Mouse (Mus musculus): ENCODE measurements at regions not wholly inside any gene's neighbourhood (a gene's known extent, or its start where the extent isn't known, plus 50 kb on each side); places are given as distances from the start of the nearest gene placed in this dataset.

DNA sequence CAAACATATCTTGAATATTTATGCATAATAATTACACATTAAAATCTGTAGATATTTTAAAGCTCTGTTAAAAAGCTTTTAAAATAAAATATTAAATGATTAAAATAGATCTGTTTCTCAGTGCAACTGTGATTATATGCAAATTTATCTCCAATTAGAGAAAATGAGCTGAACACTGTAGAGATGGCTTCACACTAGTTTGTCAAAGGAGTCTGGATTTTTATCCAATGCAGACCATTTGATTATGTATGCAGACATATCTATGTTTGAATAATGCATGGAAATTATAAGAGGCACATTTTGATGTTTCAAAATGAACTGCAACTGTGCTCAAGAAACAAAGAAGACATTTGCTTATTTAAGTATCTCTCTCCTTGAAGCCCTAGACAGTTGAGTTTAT is 235.0 kb upstream of the Mad2l1 start:
- H3K4me1 ChIP-seq (ENCODE audit: insufficient read depth): no peaks in the 10 kb centered on the region

DNA sequence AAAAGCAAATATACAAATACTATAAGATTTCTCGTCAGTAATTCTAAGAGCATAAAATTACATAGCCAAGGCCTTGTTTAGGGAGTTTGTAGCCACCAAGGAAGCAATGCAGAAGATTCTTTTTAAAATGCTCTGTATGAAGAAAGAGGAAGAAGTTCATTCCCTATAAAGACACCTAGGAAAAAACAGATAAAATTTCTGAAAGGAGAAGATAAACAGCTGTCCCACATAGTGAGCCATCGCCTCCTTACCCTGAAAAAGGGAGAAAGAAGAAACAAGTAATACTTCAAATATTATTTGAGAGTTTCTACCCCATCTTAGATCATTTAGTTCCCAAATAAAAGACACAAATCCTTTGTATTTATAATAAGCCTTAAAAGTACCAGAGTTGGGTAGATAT is 190.3 kb upstream of the Mad2l1 start:
- no peaks in the 10 kb centered on the region for H3K36me3 ChIP-seq (ENCODE audit: insufficient read depth)
- no peaks in the 10 kb centered on the region for H3K27me3 ChIP-seq (ENCODE audit: insufficient read depth, low read length)
- no peak for ATAC-seq
- no peaks in the 10 kb centered on the region for H3K9me3 ChIP-seq (ENCODE audit: low read length)
- no peak overlapping the region for H3K27ac ChIP-seq (ENCODE audit: low read depth, low read length)
- H3K4me3 ChIP-seq (ENCODE audit: low read depth, low read length): no peak overlapping the region
- WGBS: 95% methylated on average over 2 of the region's 2 CpGs
- H3K9ac ChIP-seq: no peak overlapping the region
- H3K4me1 ChIP-seq (ENCODE audit: insufficient read depth): no peaks in the 10 kb centered on the region
- no peak overlapping the region for H3K4me2 ChIP-seq (ENCODE audit: low read depth)
- no peak for TF ChIP-seq CTCF (IDR thresholded peaks at IDR 0.05; ENCODE audit: low read depth)
- no peak for DNase-seq

More for the DNA sequence above, 235.0 kb upstream of the Mad2l1 start:
- Histone ChIP-seq H3K36me3 (ENCODE audit: insufficient read depth) (no peaks in the 10 kb centered on the region), H3K27me3 (ENCODE audit: insufficient read depth, low read length) (no peaks in the 10 kb centered on the region), H3K9ac (no peak overlapping the region), H3K4me3 (ENCODE audit: low read depth, low read length) (no peak overlapping the region), H3K27ac (ENCODE audit: low read depth, low read length) (no peak overlapping the region), H3K9me3 (ENCODE audit: low read length) (no peaks in the 10 kb centered on the region), H3K4me2 (ENCODE audit: low read depth) (no peak overlapping the region)
- no peak for TF ChIP-seq CTCF (IDR thresholded peaks at IDR 0.05; ENCODE audit: low read depth)
- peak; percentile 61 for ATAC-seq
- no peak for DNase-seq

DNA sequence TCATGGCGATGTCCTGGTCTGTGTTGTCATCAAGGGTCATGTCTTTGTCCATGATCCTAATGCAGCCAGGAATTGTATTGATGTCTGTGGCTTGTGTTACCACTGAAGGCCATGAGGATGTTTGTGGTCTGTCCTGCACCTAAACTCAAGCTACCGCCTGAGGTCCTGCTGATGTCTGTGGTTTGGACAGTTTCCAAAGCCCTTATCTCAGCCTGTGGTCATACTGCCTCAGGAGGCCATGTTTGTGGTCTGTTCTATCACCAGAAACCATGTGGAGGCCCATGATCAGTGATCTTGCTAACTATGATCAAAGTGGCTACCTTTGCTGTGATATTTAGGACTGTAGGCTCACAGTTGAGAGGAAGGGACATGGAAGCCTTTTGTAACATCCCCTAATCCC is 187.8 kb upstream of the Mad2l1 start:
- 90% methylated on average over 2 of the region's 2 CpGs for WGBS
- DNase-seq (no peak), ATAC-seq (no peak)
- Histone ChIP-seq H3K27ac (ENCODE audit: low read depth, low read length) (no peak overlapping the region), H3K9me3 (ENCODE audit: low read length) (no peaks in the 10 kb centered on the region), H3K27me3 (ENCODE audit: insufficient read depth, low read length) (no peaks in the 10 kb centered on the region), H3K9ac (no peak overlapping the region), H3K4me3 (ENCODE audit: low read depth, low read length) (no peak overlapping the region), H3K4me2 (ENCODE audit: low read depth) (no peak overlapping the region), H3K4me1 (ENCODE audit: insufficient read depth) (no peaks in the 10 kb centered on the region), H3K36me3 (ENCODE audit: insufficient read depth) (no peaks in the 10 kb centered on the region)
- no peak for TF ChIP-seq CTCF (IDR thresholded peaks at IDR 0.05; ENCODE audit: low read depth)

DNA sequence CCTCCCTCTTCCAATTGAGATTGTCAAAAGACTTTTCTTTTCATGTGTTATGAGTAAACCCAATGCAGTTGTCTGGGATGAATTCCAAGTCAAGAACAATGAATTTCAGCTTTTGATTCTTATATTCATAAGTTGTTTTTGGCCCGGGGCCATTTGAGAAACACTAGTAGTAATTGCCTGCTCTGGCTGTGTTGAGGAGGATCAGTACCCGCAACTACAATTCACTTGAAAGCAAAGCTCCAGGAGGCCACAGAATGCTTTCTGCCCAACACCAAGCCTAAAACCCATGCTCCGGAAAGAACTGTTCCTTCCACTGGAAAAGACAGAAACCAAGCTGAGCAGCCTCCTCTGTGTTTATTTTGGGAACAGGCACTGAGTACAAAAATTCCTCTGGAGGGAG is 174.1 kb upstream of the Mad2l1 start:
- H3K4me2 ChIP-seq (ENCODE audit: low read depth): no peak overlapping the region
- WGBS: 46% methylated on average over 3 of the region's 3 CpGs
- no peaks in the 10 kb centered on the region for H3K36me3 ChIP-seq (ENCODE audit: insufficient read depth)

DNA sequence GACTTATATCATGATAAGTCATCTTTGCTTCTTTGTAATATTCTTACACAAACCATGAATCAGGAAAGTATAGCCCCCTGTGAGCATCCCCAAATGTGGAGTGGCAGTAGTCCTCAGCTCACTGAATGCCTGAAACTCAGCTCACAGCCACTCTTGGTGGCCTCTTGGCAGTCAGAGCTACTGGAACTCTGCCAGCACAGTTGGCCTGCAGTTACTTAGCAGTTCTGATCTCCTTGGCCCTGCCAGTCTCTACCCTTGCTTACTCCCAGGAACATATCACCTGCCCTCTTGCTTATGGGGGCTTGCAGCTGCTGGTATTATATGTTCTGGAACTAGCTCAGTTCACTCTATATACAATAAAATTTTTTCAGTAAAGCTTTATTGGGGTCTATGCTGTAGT is 167.9 kb upstream of the Mad2l1 start:
- DNase-seq: peak; percentile 51

More for the DNA sequence above, 174.1 kb upstream of the Mad2l1 start:
- TF ChIP-seq CTCF (IDR thresholded peaks at IDR 0.05; ENCODE audit: low read depth): no peak
- Histone ChIP-seq H3K9me3 (ENCODE audit: low read length) (no peaks in the 10 kb centered on the region), H3K27me3 (ENCODE audit: insufficient read depth, low read length) (no peaks in the 10 kb centered on the region), H3K4me3 (ENCODE audit: low read depth, low read length) (no peak overlapping the region), H3K9ac (no peak overlapping the region), H3K27ac (ENCODE audit: low read depth, low read length) (no peak overlapping the region), H3K4me1 (ENCODE audit: insufficient read depth) (no peaks in the 10 kb centered on the region)
- DNase-seq (peak; percentile 16), ATAC-seq (no peak)

DNA sequence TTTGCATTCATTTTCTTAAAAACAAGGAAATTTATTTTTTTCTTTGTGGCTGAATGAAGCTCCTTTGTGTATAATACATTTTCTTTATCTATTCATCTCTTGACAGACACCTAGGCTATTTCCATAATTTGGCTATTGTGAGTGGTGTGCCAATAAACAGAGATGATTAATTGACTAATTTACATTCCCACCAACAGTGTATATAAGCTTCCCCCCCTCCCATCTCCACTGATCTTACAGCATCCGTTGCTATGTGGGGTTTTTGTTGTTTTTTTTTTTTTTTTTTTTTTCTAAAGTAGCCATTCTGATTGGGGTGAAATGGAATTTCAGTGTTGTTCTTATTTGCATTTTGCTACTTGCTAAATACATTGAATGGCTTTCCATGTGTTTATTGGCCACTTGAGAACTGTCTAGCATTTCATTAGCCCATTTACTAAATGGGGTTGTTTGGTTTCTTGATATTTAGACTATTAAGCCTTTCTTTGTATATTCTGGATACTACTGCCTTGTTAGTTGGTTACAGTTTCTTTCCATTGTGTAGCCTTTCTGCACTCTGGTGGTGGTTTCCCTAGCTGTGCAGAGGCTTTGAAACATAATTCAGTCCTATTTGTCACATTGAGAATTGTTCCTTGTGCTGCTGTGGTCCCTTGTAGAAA is 153.8 kb upstream of the Mad2l1 start:
- Histone ChIP-seq H3K4me2 (ENCODE audit: low read depth) (no peak overlapping the region), H3K27me3 (ENCODE audit: insufficient read depth, low read length) (no peaks in the 10 kb centered on the region), H3K27ac (ENCODE audit: low read depth, low read length) (no peak overlapping the region), H3K9ac (no peak overlapping the region), H3K4me3 (ENCODE audit: low read depth, low read length) (no peak overlapping the region), H3K36me3 (ENCODE audit: insufficient read depth) (no peaks in the 10 kb centered on the region), H3K9me3 (ENCODE audit: low read length) (no peaks in the 10 kb centered on the region), H3K4me1 (ENCODE audit: insufficient read depth) (no peaks in the 10 kb centered on the region)
- DNase-seq (no peak), ATAC-seq (no peak)
- peak; percentile 19; the same call in 1 of the 2 replicates for TF ChIP-seq CTCF (IDR thresholded peaks at IDR 0.05; ENCODE audit: low read depth)
- WGBS: 20% methylated on average over 1 of the region's 1 CpGs

More for the DNA sequence above, 167.9 kb upstream of the Mad2l1 start:
- Histone ChIP-seq H3K4me3 (ENCODE audit: low read depth, low read length) (no peak overlapping the region), H3K9me3 (ENCODE audit: low read length) (no peaks in the 10 kb centered on the region), H3K9ac (no peak overlapping the region), H3K4me1 (ENCODE audit: insufficient read depth) (no peaks in the 10 kb centered on the region), H3K4me2 (ENCODE audit: low read depth) (no peak overlapping the region), H3K27ac (ENCODE audit: low read depth, low read length) (no peak overlapping the region), H3K36me3 (ENCODE audit: insufficient read depth) (no peaks in the 10 kb centered on the region), H3K27me3 (ENCODE audit: insufficient read depth, low read length) (no peaks in the 10 kb centered on the region)
- no peak for TF ChIP-seq CTCF (IDR thresholded peaks at IDR 0.05; ENCODE audit: low read depth)
- ATAC-seq: peak; percentile 36; the same call in 1 of the 2 replicates

DNA sequence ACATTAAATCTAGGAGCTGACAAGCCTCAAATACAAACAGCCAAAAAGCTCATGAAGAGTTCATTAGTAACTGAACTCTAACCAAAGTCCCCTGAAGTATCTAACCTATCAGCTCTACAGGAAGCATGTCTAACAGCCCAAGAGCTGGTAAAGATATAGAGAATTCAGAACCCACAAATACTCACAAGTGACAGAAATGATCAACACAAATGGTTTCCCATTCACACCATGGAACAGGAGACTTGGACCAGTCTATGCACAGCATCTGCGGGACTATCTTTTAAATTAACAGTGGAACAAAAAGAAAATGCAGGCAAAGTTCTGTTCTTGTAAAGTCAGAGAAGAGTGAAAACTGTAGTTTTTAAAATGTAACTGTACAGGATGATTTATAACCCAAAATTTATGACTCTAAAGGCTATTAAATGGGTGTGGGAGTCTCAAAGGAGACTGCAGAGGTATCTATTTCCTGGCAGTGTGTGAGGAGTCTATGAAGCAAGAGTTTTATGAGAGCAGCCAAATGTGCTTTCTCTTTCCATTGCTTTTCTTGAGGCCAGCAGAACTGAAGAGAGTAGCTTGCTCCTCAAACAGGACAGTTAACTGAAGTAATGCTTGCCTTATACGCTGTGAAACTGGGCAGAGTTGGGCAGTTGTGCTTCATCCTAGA is 152.7 kb upstream of the Mad2l1 start:
- Histone ChIP-seq H3K4me2 (ENCODE audit: low read depth) (no peak overlapping the region), H3K36me3 (ENCODE audit: insufficient read depth) (no peaks in the 10 kb centered on the region), H3K27me3 (ENCODE audit: insufficient read depth, low read length) (no peaks in the 10 kb centered on the region), H3K9ac (no peak overlapping the region), H3K4me3 (ENCODE audit: low read depth, low read length) (no peak overlapping the region), H3K4me1 (ENCODE audit: insufficient read depth) (no peaks in the 10 kb centered on the region), H3K9me3 (ENCODE audit: low read length) (no peaks in the 10 kb centered on the region), H3K27ac (ENCODE audit: low read depth, low read length) (no peak overlapping the region)
- WGBS: 93% methylated on average over 2 of the region's 2 CpGs
- no peak for ATAC-seq
- no peak for DNase-seq
- no peak for TF ChIP-seq CTCF (IDR thresholded peaks at IDR 0.05; ENCODE audit: low read depth)
